Mouse (Mus musculus): Measurements from ENCODE around the gene Zbtb7b. TPM values are rescaled to one million over a fixed set of nuclear protein-coding genes. Genes with fewer than 3 reads are reported as not detected.
"Not testable (repeated sequence)": the region's sequence is repeated elsewhere in the genome, so short reads cannot be mapped to it uniquely, and the experiment has no call there.

The Zbtb7b gene
- 0.82 and 0.83 TPM in 2 replicates for polyA plus RNA-seq (2015; fragmentation: Nextera tagmentation; extraction: Ambion mirVana)

DNA sequence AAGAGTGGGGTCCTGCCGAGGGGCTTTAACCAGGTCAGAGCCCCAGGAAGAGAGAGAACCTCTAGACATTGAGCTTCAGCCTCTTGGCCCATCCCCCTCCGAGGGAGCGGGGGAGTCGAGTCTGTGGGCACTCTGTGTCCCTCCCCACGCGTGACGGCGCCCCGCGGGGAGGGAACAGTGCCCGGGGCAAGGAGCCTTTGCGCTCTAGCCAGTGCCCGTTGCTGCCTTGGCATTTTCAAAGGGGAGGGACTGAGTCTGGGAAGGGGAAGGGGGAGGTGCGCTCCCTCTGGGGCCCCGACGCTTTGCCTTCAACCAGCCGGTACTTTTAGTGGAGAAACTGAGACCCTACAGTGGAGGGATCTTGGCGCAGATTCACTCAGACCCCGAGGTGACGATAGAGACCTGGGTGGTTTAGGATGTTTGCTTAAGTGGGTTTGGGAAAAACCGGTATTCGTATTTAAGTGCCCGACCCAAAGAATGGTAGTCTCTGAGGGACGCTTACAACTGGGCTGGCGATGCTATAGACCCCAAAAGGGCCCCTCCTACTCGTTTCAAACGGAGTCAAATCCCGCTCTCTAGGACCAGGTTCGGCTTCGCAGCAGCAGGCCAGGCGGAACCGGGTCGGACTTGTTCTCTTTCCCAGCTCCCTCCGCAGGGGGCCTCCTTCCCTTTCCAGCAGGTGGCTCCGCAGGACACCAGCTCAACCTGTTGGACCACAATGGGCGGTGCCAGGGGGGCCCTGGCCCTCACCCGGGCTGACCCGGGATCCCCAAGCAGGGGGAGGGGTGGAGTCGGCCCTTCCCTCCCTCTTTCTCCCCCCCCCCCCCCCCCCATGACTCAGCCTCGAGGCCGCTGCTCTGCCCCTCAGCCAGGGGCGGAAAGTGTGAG is at the start of gene Zbtb7b:
Gene Zbtb7b, minus strand, starts transcription at position 771 of the 888 bp plus-strand sequence.
- Histone ChIP-seq H3K36me3 (no peaks in the 10 kb centered on the region), H3K9me3 (no peaks in the 10 kb centered on the region), H3K4me1 (replicated peaks) (peaks cover 62% of the 10 kb centered on the region), H3K4me3 (peak within 1 kb of the TSS; percentile 51), H3K4me2 (peak within 1 kb of the TSS; percentile 99), H3K27ac (replicated peaks) (peak within 1 kb of the TSS; percentile 73), H3K27me3 (peaks cover 33% of the 10 kb centered on the region), H3K9ac (peak within 1 kb of the TSS; percentile 44)
- 0% methylated on average over 41 of the region's 42 CpGs for WGBS
- ATAC-seq (ENCODE audit: low FRiP score, low read depth): peak; percentile 49

DNA sequence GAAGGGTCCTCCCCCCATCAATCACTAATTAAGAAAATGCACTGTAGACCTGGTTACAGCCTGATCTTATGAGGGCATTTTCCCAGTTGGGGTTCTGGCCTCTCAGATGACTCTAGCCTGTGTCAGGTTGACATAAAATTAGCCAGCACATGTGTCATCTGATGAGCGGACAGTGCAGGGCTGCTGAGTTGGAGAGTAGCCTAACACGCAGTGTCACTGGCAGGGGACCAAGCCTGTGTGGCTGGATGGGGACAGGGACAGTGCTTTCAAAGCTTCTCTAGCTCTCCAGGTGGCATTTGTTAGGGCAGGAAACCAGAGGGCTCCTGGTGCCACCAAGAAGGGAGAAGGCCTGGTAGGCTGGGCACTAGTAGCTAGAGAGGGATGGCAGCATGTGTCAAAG is 46.1 kb upstream of the Zbtb7b start:
- Histone ChIP-seq H3K27me3 (no peaks in the 10 kb centered on the region), H3K9me3 (no peaks in the 10 kb centered on the region), H3K9ac (no peak overlapping the region), H3K4me3 (no peak overlapping the region), H3K4me2 (no peak overlapping the region), H3K36me3 (no peaks in the 10 kb centered on the region), H3K4me1 (replicated peaks) (peaks cover 16% of the 10 kb centered on the region), H3K27ac (replicated peaks) (no peak overlapping the region)
- 94% methylated on average over 2 of the region's 2 CpGs for WGBS
- no peak for ATAC-seq (ENCODE audit: low FRiP score, low read depth)

DNA sequence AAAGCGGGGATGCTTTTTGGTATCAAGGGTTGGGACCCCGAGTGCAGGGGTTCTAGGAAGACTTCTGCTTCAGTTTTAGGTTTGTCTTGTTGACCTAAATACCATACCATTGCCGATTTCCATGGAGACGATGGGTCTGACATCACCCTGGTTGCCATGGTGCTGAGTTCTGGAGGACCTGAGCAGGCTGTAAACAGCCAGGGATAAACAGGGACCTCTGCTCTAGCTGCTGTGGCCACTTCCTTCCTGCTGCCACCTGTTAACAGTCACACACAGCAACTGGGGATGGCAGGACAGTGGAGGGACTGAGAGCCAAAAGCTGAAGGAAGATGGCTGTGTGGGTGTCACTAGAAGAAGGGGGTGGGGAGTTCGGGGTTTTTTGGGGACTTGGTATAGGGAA is 42.7 kb upstream of the Zbtb7b start:
- no peak overlapping the region for H3K9ac ChIP-seq
- peak overlapping the region; percentile 46; the same call in 1 of the 2 replicates for H3K27ac ChIP-seq (replicated peaks)
- peak overlapping the region; percentile 33 for H3K4me3 ChIP-seq
- H3K4me1 ChIP-seq (replicated peaks): peaks cover 20% of the 10 kb centered on the region
- no peak for ATAC-seq (ENCODE audit: low FRiP score, low read depth)
- no peaks in the 10 kb centered on the region for H3K27me3 ChIP-seq
- whole genome bisulfite sequencing: 24% methylated on average over 5 of the region's 5 CpGs
- peak overlapping the region; percentile 49 for H3K4me2 ChIP-seq
- no peaks in the 10 kb centered on the region for H3K9me3 ChIP-seq
- H3K36me3 ChIP-seq: peaks cover 26% of the 10 kb centered on the region

DNA sequence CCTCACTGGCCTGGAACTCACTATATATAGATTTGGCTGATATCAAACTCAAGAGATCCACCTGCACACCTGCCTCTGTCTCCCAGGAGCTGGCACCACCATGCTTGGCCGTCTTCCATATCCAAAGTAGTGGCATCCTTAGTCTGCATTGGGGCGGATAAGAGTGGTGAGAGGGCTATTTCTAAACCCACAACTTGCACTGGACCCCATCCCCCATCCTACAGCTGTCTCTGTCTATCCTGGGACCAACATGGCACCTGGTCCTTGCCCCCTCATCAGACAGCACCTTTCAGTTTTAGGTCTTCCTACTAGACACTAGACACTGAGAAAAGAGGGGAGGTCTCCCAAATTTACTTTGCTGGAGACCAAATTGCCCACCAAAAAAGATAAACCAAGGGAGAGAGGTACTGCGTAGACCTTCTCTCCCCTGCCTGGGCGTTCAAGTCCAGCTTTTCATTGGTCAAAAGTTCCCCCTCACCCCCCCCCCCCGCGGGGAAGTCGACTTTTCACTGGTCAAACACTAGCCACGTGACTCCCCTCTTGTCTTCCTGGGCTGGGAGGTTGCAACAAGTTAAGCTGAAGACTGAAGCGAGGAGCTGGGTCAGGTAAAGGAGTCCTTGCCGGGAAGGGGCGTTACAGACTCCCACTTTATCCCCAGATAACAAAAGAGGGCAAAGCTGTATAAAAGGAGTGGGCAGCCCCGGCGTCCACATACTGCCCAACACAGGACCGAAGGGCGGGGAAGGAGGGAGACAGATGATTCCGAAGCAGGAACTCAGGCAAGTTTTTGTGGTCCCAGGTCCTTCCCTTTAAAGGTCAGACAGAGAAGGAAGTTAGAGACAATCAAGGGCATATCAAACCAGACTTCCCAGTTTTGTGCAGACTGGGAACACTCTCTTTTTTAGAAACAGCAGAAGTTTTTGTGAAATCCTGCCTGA is 41.9 kb upstream of the Zbtb7b start, which contains the start of gene Pbxip1:
Gene Pbxip1, plus strand, starts transcription at position 531 of the 938 bp plus-strand sequence.
- H3K4me1 ChIP-seq (replicated peaks): peaks cover 27% of the 10 kb centered on the region
- WGBS: 5% methylated on average over 15 of the region's 16 CpGs
- H3K36me3 ChIP-seq: peaks cover 26% of the 10 kb centered on the region
- peak within 1 kb of the TSS; percentile 33 for H3K4me3 ChIP-seq
- peak within 1 kb of the TSS; percentile 46; the same call in 1 of the 2 replicates for H3K27ac ChIP-seq (replicated peaks)
- no peaks in the 10 kb centered on the region for H3K27me3 ChIP-seq
- peak within 1 kb of the TSS; percentile 14; the same call in 1 of the 2 replicates for H3K9ac ChIP-seq
- H3K4me2 ChIP-seq: peak within 1 kb of the TSS; percentile 49
- no peaks in the 10 kb centered on the region for H3K9me3 ChIP-seq
- peak; percentile 68 for ATAC-seq (ENCODE audit: low FRiP score, low read depth)

DNA sequence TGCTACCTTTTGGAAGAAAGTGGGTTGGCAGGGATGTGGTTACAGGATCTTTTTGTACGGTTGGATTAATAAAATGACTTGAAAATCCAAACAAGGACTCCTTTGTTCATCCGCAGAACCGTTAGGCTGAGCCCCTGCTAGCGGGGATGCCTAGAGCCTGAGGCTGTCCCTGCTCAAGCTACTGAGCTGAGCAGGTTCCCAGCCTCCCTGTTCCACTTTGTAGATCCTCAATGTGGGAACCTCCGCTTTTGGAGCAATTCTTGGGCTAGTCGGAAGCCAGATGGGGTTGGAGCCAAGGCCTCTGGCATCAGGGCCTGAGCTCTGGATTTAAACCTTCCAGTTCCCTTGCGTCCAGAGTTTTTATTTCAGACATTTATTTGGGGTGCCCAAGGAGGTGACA is 40.5 kb upstream of the Zbtb7b start:
- Histone ChIP-seq H3K9me3 (no peaks in the 10 kb centered on the region), H3K4me3 (no peak overlapping the region), H3K4me1 (replicated peaks) (peaks cover 36% of the 10 kb centered on the region), H3K27me3 (no peaks in the 10 kb centered on the region), H3K36me3 (peaks cover 26% of the 10 kb centered on the region), H3K4me2 (no peak overlapping the region), H3K9ac (no peak overlapping the region), H3K27ac (replicated peaks) (0 out of 2 replicates have a peak overlapping the region, but pooled peaks have one; percentile 9)
- no peak for ATAC-seq (ENCODE audit: low FRiP score, low read depth)
- WGBS: 66% methylated on average over 7 of the region's 7 CpGs

DNA sequence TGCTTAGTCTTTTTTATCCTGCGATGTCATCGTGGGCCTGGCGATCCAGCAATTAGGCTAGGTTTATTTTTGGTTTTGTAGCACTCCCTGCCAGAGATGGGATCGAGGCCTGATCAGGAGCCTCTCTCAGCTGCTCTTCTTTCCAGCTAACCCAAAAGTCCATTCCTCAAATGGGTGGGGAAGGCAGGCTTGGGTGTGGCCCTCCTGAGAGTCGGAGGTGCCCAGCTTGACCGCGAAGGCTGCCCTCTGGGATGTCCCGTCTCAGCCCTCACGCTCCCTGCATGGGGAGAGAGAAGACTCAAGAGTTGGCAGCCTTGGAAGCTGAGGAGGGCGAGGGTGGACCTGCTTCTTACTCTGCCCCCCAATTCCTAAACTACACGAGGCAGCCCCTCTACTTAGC is 40.0 kb upstream of the Zbtb7b start:
- no peak for ATAC-seq (ENCODE audit: low FRiP score, low read depth)
- Histone ChIP-seq H3K36me3 (peaks cover 26% of the 10 kb centered on the region), H3K4me3 (no peak overlapping the region), H3K27me3 (no peaks in the 10 kb centered on the region), H3K4me1 (replicated peaks) (peaks cover 36% of the 10 kb centered on the region), H3K27ac (replicated peaks) (0 out of 2 replicates have a peak overlapping the region, but pooled peaks have one; percentile 15), H3K9me3 (no peaks in the 10 kb centered on the region), H3K9ac (no peak overlapping the region), H3K4me2 (0 out of 2 replicates have a peak overlapping the region, but pooled peaks have one; percentile 2)
- WGBS: 87% methylated on average over 11 of the region's 11 CpGs

DNA sequence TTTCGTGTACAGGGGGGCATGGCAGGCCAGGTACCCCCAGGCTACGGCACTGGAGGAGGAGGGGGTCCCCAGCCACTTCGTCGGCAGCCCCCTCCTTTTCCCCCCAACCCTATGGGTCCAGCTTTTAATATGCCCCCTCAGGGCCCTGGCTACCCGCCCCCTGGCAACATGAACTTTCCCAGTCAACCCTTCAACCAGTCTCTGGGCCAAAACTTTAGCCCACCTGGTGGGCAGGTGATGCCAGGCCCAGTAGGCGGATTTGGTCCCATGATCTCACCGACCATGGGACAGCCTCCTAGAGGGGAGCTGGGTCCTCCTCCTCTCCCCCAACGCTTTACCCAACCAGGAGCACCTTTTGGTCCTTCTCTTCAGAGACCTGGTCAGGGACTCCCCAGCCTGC is 38.0 kb upstream of the Zbtb7b start:
- H3K27ac ChIP-seq (replicated peaks): no peak overlapping the region
- no peak overlapping the region for H3K4me3 ChIP-seq
- peaks cover 26% of the 10 kb centered on the region for H3K36me3 ChIP-seq
- no peak overlapping the region for H3K4me2 ChIP-seq
- WGBS: 94% methylated on average over 8 of the region's 8 CpGs
- no peaks in the 10 kb centered on the region for H3K27me3 ChIP-seq
- no peak for ATAC-seq (ENCODE audit: low FRiP score, low read depth)
- no peak overlapping the region for H3K9ac ChIP-seq
- peaks cover 36% of the 10 kb centered on the region for H3K4me1 ChIP-seq (replicated peaks)
- H3K9me3 ChIP-seq: no peaks in the 10 kb centered on the region

DNA sequence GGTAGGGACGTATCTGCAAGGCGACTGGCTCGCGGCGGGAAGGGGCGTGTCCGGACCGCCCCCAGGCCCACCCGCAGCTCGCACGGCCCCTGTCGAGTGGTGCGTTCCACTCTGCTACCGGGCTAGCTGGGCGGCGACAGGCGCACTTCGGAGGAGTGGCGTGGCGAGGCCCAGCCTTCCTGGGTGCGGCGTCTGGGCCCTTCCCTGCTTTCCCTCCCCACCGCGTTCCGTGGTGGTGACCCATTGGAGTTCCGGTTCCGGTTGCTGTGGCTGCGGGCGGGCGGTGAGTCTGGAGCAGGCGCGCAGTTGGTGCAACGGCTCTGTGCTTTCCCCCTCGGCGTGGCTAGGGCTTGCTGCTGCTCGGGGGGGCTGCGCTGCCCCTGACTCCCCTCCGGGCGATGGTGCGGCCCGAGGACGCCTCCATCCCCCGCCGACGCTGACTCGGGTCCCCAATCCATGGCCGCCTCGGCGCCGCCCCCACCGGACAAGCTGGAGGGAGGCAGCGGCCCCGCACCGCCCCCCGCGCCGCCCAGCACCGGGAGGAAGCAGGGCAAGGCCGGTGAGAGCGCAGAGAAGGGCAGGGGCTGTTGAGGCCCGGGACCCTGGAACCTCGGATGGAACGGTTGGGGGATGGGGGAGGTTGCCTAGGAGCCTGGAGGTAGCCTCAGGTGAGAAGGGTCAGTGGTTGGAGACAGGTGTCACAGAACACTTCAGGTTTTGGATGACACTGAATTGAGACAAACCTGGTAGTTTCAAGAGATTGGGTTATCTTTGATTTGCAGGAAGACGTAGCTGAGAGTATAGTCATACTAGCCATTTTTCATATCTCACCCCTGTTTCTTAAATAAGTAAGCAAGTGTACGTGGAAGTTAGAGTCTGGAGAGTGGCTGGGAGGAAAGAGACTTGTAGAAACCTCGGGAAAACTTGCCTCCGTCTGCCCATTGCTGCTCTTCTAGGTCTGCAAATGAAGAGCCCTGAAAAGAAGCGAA is 35.9 kb upstream of the Zbtb7b start, which contains the start of gene Pygo2:
Gene Pygo2, plus strand, starts transcription at position 44 of the 989 bp plus-strand sequence.
- Histone ChIP-seq H3K4me2 (peak within 1 kb of the TSS; percentile 81), H3K36me3 (peaks cover 26% of the 10 kb centered on the region), H3K27me3 (no peaks in the 10 kb centered on the region), H3K4me1 (replicated peaks) (peaks cover 20% of the 10 kb centered on the region), H3K4me3 (peak within 1 kb of the TSS; percentile 95), H3K9ac (peak within 1 kb of the TSS; percentile 98), H3K27ac (replicated peaks) (peak within 1 kb of the TSS; percentile 92), H3K9me3 (no peaks in the 10 kb centered on the region)
- WGBS: 3% methylated on average over 67 of the region's 68 CpGs
- ATAC-seq (ENCODE audit: low FRiP score, low read depth): peak; percentile 97

DNA sequence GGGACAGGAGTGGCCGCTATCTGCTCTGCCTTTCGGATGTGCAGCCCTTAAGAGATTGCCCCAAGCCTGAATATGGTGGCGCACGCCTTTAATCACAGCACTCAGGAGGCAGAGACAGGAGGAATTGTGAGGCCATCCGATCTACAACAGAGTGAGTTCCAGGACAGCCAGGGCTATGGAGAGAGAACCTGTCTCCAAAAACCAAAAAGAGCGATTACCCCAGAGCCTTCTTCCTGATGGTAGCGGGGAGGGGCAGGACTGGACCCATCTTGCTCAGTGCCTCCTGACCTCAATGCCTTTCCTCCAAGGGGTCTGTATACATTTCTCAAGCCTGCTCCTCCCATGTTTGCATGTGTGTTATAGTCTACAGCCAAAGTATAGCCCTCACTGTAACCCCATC is 34.4 kb upstream of the Zbtb7b start:
- H3K27ac ChIP-seq (replicated peaks); H3K9me3 ChIP-seq; ATAC-seq (ENCODE audit: low FRiP score, low read depth); H3K27me3 ChIP-seq; H3K4me2 ChIP-seq; H3K4me3 ChIP-seq; H3K9ac ChIP-seq: not testable (repeated sequence)
- WGBS: 92% methylated on average over 7 of the region's 7 CpGs
- Histone ChIP-seq H3K4me1 (replicated peaks) (peaks cover 20% of the 10 kb centered on the region), H3K36me3 (peaks cover 17% of the 10 kb centered on the region)

DNA sequence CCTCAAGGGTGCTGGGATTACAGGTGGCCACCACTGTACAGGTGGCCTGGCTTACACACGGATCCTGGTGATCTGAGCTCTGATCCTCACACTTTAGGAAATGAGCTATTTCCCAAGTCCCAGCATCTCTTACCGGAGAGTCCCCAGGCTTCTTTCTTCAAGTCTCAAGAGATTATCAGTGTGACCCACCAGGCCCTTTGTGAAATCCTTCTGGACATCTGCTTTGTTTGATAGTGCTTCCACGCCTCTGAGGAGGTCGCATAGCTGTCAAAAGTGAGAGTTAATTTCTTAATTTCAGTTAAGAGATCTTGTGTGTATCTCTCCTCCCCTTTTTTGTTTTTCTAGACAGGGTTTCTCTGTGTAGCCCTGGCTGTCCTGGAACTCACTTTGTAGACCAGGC is 31.3 kb upstream of the Zbtb7b start:
- no peaks in the 10 kb centered on the region for H3K27me3 ChIP-seq
- no peak overlapping the region for H3K9ac ChIP-seq
- H3K4me1 ChIP-seq (replicated peaks): peaks cover 18% of the 10 kb centered on the region
- whole genome bisulfite sequencing: 84% methylated on average over 4 of the region's 4 CpGs
- H3K27ac ChIP-seq (replicated peaks): no peak overlapping the region
- ATAC-seq (ENCODE audit: low FRiP score, low read depth): no peak
- no peak overlapping the region for H3K4me2 ChIP-seq
- H3K36me3 ChIP-seq: no peaks in the 10 kb centered on the region
- H3K9me3 ChIP-seq: no peaks in the 10 kb centered on the region
- no peak overlapping the region for H3K4me3 ChIP-seq

DNA sequence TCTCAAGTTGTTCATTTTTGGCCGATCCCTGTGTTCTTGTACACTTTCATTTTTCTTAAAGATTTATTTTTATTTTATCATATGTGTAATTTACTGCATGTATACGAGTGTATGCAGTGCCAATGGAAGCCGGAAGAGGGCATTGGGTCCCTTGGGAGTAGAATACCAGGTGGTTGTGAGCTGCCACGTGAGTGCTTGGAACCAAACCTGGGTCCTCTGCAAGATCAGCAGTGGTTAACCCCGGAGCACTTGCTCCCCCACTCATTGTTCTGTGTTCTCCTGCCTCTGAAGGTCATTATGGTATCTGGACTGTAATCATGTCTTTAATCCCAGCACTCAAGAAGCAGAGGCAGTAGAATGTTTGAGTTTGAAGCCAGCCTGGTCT is 30.6 kb upstream of the Zbtb7b start:
- Histone ChIP-seq H3K4me2 (no peak overlapping the region), H3K36me3 (no peaks in the 10 kb centered on the region), H3K4me1 (replicated peaks) (peaks cover 17% of the 10 kb centered on the region), H3K4me3 (no peak overlapping the region), H3K9ac (no peak overlapping the region), H3K27me3 (no peaks in the 10 kb centered on the region), H3K27ac (replicated peaks) (no peak overlapping the region), H3K9me3 (no peaks in the 10 kb centered on the region)
- 86% methylated on average over 5 of the region's 5 CpGs for WGBS
- no peak for ATAC-seq (ENCODE audit: low FRiP score, low read depth)

Measured in hindbrain, embryonic 15.5 days (tissue).